Mouse (Mus musculus): ENCODE results near the gene Arpc1b.
A peak's percentile ranks its signal among the peaks of the same experiment; 100 is the strongest.

The Arpc1b gene

DNA sequence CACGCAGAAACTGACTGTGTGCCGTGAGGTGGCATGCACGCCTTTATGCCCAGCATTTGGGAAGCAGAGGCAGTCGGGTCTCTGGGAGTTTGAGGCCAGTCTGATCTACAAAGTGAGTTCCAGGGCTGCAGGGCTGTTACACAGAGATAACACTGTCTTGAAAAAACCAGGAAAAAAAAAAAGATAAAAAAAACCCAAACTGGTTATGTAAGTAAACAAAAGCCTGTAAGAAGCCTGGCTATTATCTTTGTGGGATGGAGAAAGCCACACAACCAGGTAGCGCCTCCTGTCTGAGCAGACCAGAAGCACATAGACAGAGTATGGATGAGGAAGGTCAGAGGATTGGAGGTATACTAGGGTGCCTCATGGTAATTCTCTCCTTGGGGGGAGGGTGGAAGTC, 38.7 kb downstream of the Arpc1b start:
- Histone ChIP-seq H3K4me1 (replicated peaks; ENCODE audit: low read depth, low read length) (peaks cover 25% of the 10 kb centered on the region; the same call in 1 of the 2 replicates), H3K27me3 (ENCODE audit: insufficient read depth, low read length) (no peaks in the 10 kb centered on the region)
- TF ChIP-seq CTCF (conservative IDR thresholded peaks at IDR 0.05; ENCODE audit: low read length): no peak
- no peak for TF ChIP-seq NANOG (IDR thresholded peaks at IDR 0.05; ENCODE audit: borderline replicate concordance, low read length)
- TF ChIP-seq POU5F1 (IDR thresholded peaks at IDR 0.05; ENCODE audit: borderline replicate concordance, low read length): no peak

GRCm38 (mm10) chr5:145161361-145161760, 47.3 kb downstream of the Arpc1b start:
- Histone ChIP-seq H3K9me3 (ENCODE audit: low read length) (no peaks in the 10 kb centered on the region), H3K4me3 (replicated peaks; ENCODE audit: low read length) (0 out of 2 replicates have a peak overlapping the region, but pooled peaks have one; percentile 3), H3K36me3 (ENCODE audit: insufficient read depth, low read length) (peaks cover 71% of the 10 kb centered on the region), H3K4me1 (replicated peaks; ENCODE audit: low read depth, low read length) (peaks cover 56% of the 10 kb centered on the region), H3K27me3 (ENCODE audit: insufficient read depth, low read length) (no peaks in the 10 kb centered on the region)
- no peak for TF ChIP-seq POU5F1 (IDR thresholded peaks at IDR 0.05; ENCODE audit: borderline replicate concordance, low read length)
- no peak for TF ChIP-seq NANOG (IDR thresholded peaks at IDR 0.05; ENCODE audit: borderline replicate concordance, low read length)
- TF ChIP-seq CTCF (conservative IDR thresholded peaks at IDR 0.05; ENCODE audit: low read length): no peak

More for the DNA sequence above, 38.7 kb downstream of the Arpc1b start:
- Histone ChIP-seq H3K36me3 (ENCODE audit: insufficient read depth, low read length) (peaks cover 88% of the 10 kb centered on the region), H3K9me3 (ENCODE audit: low read length) (no peaks in the 10 kb centered on the region), H3K4me3 (replicated peaks; ENCODE audit: low read length) (no peak overlapping the region)

DNA sequence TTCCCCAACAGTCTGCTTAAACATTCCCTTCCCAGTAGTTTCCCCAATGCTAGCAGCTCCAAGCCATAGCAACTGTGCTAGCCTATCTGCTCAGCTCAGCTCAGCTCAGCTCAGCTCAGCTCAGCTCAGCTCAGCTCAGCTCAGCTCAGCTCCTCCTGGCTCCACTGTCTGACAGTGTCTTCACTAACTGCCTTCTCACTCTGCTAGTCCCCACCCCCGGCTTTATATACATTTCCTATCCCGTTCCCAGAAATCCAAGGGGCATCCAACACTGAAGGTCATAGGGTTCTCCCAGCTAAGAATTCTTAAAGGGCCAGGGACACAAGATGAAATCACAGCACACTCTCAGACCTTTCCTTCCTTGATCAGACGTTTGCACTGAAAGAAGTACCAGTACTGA, 50.7 kb downstream of the Arpc1b start:
- peak overlapping the region; percentile 96 for H3K4me3 ChIP-seq (replicated peaks; ENCODE audit: low read length)
- TF ChIP-seq CTCF (conservative IDR thresholded peaks at IDR 0.05; ENCODE audit: low read length): no peak
- no peak for TF ChIP-seq POU5F1 (IDR thresholded peaks at IDR 0.05; ENCODE audit: borderline replicate concordance, low read length)
- TF ChIP-seq NANOG (IDR thresholded peaks at IDR 0.05; ENCODE audit: borderline replicate concordance, low read length): no peak
- no peaks in the 10 kb centered on the region for H3K27me3 ChIP-seq (ENCODE audit: insufficient read depth, low read length)
- H3K4me1 ChIP-seq (replicated peaks; ENCODE audit: low read depth, low read length): peaks cover 78% of the 10 kb centered on the region
- H3K9me3 ChIP-seq (ENCODE audit: low read length): no peaks in the 10 kb centered on the region
- peaks cover 49% of the 10 kb centered on the region for H3K36me3 ChIP-seq (ENCODE audit: insufficient read depth, low read length)

- TF ChIP-seq POU5F1 (IDR thresholded peaks at IDR 0.05; ENCODE audit: borderline replicate concordance, low read length) (no peak), NANOG (IDR thresholded peaks at IDR 0.05; ENCODE audit: borderline replicate concordance, low read length) (no peak), CTCF (conservative IDR thresholded peaks at IDR 0.05; ENCODE audit: low read length) (no peak)
- Histone ChIP-seq H3K9me3 (ENCODE audit: low read length) (no peaks in the 10 kb centered on the region), H3K36me3 (ENCODE audit: insufficient read depth, low read length) (peaks cover 49% of the 10 kb centered on the region), H3K4me3 (replicated peaks; ENCODE audit: low read length) (peak overlapping the region; percentile 96), H3K4me1 (replicated peaks; ENCODE audit: low read depth, low read length) (peaks cover 81% of the 10 kb centered on the region), H3K27me3 (ENCODE audit: insufficient read depth, low read length) (no peaks in the 10 kb centered on the region)
Measured at GRCm38 (mm10) chr5:145165184-145165583, 51.2 kb downstream of the Arpc1b start.

DNA sequence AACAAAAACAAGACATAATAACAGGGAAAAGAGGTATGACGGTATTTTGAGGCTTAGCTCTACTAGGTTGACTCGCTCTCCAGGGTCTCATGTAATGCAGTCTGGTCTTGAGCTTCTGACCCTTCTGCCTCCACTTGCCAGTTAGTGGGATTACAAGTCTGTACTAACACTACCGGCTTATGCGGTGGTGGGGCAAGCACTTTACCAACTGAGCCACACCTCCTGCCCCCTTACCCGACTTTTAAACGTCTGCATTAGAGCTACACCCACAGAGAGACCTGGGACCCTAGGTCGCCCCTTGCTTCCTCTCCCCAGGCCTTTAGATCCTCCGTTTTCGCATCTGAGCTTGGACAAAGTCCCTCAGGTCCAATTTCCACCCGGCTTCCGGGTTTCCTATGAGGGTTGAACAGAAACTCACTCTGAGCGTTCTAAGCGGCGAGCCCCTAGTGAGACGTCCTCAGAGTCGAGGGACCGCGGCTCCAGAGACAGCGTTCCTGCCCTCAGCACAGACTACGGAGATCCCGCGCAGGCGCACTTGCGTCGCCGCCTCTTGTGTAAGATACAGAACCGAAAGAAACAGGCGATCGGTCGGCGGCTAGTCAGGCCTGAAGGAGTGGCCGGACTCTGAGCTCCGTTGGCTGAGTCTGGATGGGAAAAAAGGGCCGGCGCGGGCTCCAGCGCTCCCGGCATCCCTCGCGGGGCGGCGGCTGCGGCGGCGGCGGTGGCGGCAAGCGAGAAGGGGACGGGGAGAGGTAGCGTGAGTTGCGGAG, 52.7 kb downstream of the Arpc1b start, which contains the start of the genes Ptcd1 and Cpsf4:
Gene Ptcd1, minus strand, starts transcription at position 573 of the 770 bp plus-strand sequence.
Gene Cpsf4, plus strand, starts transcription at position 678 of the 770 bp plus-strand sequence.
- Histone ChIP-seq H3K4me1 (replicated peaks; ENCODE audit: low read depth, low read length) (peaks cover 75% of the 10 kb centered on the region), H3K27me3 (ENCODE audit: insufficient read depth, low read length) (no peaks in the 10 kb centered on the region), H3K9me3 (ENCODE audit: low read length) (no peaks in the 10 kb centered on the region), H3K36me3 (ENCODE audit: insufficient read depth, low read length) (peaks cover 50% of the 10 kb centered on the region), H3K4me3 (replicated peaks; ENCODE audit: low read length) (peak within 1 kb of the TSS; percentile 96)
- no peak for TF ChIP-seq NANOG (IDR thresholded peaks at IDR 0.05; ENCODE audit: borderline replicate concordance, low read length)

GRCm38 (mm10) chr5:145167306-145167661, 53.3 kb downstream of the Arpc1b start:
- H3K9me3 ChIP-seq (ENCODE audit: low read length): no peaks in the 10 kb centered on the region
- peaks cover 76% of the 10 kb centered on the region for H3K4me1 ChIP-seq (replicated peaks; ENCODE audit: low read depth, low read length)
- H3K27me3 ChIP-seq (ENCODE audit: insufficient read depth, low read length): no peaks in the 10 kb centered on the region
- TF ChIP-seq CTCF (conservative IDR thresholded peaks at IDR 0.05; ENCODE audit: low read length) (no peak), NANOG (IDR thresholded peaks at IDR 0.05; ENCODE audit: borderline replicate concordance, low read length) (no peak), POU5F1 (IDR thresholded peaks at IDR 0.05; ENCODE audit: borderline replicate concordance, low read length) (no peak)
- H3K4me3 ChIP-seq (replicated peaks; ENCODE audit: low read length): peak overlapping the region; percentile 96
- peaks cover 51% of the 10 kb centered on the region for H3K36me3 ChIP-seq (ENCODE audit: insufficient read depth, low read length)

DNA sequence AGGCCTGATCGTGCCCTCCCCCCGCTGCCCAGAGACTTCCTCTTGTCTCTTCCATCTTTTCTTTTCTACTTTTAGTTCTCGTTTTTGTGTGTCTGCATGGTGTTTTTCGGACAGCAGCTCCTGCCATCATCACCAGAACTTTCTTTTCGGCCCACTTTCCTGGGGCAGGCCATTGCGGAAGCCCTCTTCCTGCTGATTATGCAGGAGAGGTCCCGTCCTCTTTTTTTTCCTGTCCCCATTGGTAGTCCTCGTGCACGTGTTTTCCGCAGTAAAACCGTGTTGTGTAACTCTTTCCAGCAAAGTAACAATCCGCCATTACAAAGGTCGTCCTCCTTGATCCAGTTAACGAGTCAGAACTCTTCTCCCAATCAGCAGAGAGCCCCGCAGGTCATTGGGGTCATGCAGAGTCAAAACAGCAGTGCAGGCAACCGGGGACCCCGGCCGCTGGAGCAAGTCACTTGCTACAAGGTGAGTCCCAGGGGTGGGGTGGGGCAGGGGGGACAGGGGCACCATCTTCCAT, 64.5 kb downstream of the Arpc1b start:
- TF ChIP-seq POU5F1 (IDR thresholded peaks at IDR 0.05; ENCODE audit: borderline replicate concordance, low read length) (no peak), NANOG (IDR thresholded peaks at IDR 0.05; ENCODE audit: borderline replicate concordance, low read length) (no peak), CTCF (conservative IDR thresholded peaks at IDR 0.05; ENCODE audit: low read length) (no peak)
- no peaks in the 10 kb centered on the region for H3K9me3 ChIP-seq (ENCODE audit: low read length)
- peaks cover 75% of the 10 kb centered on the region for H3K4me1 ChIP-seq (replicated peaks; ENCODE audit: low read depth, low read length)
- no peak overlapping the region for H3K4me3 ChIP-seq (replicated peaks; ENCODE audit: low read length)
- no peaks in the 10 kb centered on the region for H3K27me3 ChIP-seq (ENCODE audit: insufficient read depth, low read length)
- H3K36me3 ChIP-seq (ENCODE audit: insufficient read depth, low read length): peaks cover 100% of the 10 kb centered on the region
